Mouse (Mus musculus) lung, embryonic 14.5 days (tissue): ENCODE results near the gene Ddx42. TPM values are rescaled to one million over a fixed set of nuclear protein-coding genes. Genes with fewer than 3 reads are reported as not detected.
A peak's percentile ranks its signal among the peaks of the same experiment; 100 is the strongest.

Experiments used
- ATAC-seq: fragments of 200-750 bp; cut with Nextera tagmentation; 2 replicates; pipeline ENCODE4 v1.8.0; 2017; ENCODE audit warnings: mild to moderate bottlenecking, moderate TSS enrichment, moderate library complexity; ENCODE audit not compliant: insufficient read depth
- DNase-seq: peaks from one replicate; pipeline ENCODE4 v3.0.0-alpha.2; 2015
- H3K27ac ChIP-seq: fragments of 300-500 bp; sonication (generic); 2 replicates; pipeline ENCODE4 v1.5.1; 2014; ENCODE audit warnings: low read depth, mild to moderate bottlenecking, moderate library complexity
- H3K27me3 ChIP-seq: fragments of 300-500 bp; sonication (generic); 2 replicates; pipeline ENCODE4 v1.6.1; 2014; ENCODE audit warnings: low read length, control low read depth; ENCODE audit not compliant: insufficient read depth
- H3K36me3 ChIP-seq: fragments of 300-500 bp; sonication (generic); 2 replicates; pipeline ENCODE4 v1.6.1; 2014; ENCODE audit warnings: control low read depth; ENCODE audit not compliant: insufficient read depth
- H3K4me1 ChIP-seq: fragments of 300-500 bp; sonication (generic); 2 replicates; pipeline ENCODE4 v1.6.1; 2014; ENCODE audit warnings: antibody characterized with exemption, control low read depth; ENCODE audit not compliant: insufficient read depth
- H3K4me2 ChIP-seq: fragments of 300-500 bp; sonication (generic); 2 replicates; pipeline ENCODE4 v1.6.1; 2014; ENCODE audit warnings: mild to moderate bottlenecking
- H3K4me3 ChIP-seq: fragments of 300-500 bp; sonication (generic); 2 replicates; pipeline ENCODE4 v1.5.1; 2014; ENCODE audit warnings: low read depth, low read length
- H3K9ac ChIP-seq: fragments of 300-500 bp; sonication (generic); 2 replicates; pipeline ENCODE4 v1.6.1; 2014
- H3K9me3 ChIP-seq: fragments of 300-500 bp; sonication (generic); 2 replicates; pipeline ENCODE4 v1.6.1; 2016; ENCODE audit warnings: low read depth, low read length, control low read depth
- CTCF ChIP-seq: IDR thresholded peaks from 2 replicates; pipeline ENCODE4 v1.5.1; 2016; ENCODE audit warnings: antibody characterized with exemption, low read depth
- WGBS: fragments of 180-500 bp; shearing (Covaris S2); extraction: QIAGEN DNeasy Blood & Tissue Kit; methylation state at CpG from one replicate; pipeline ENCODE4 v1.1.7; 2014; 5-methylcytosine and 5-hydroxymethylcytosine counted together
- polyA plus RNA-seq: library from polyadenylated mRNA; unstranded; fragments of >200 nt; fragmentation: Nextera tagmentation; extraction: Ambion mirVana; gene quantifications from 2 replicates; pipeline ENCODE4 v1.2.1, GENCODE M21; 2014

The Ddx42 gene
- polyA plus RNA-seq, 1 experiment from 2014 or later: 82.1 TPM

DNA sequence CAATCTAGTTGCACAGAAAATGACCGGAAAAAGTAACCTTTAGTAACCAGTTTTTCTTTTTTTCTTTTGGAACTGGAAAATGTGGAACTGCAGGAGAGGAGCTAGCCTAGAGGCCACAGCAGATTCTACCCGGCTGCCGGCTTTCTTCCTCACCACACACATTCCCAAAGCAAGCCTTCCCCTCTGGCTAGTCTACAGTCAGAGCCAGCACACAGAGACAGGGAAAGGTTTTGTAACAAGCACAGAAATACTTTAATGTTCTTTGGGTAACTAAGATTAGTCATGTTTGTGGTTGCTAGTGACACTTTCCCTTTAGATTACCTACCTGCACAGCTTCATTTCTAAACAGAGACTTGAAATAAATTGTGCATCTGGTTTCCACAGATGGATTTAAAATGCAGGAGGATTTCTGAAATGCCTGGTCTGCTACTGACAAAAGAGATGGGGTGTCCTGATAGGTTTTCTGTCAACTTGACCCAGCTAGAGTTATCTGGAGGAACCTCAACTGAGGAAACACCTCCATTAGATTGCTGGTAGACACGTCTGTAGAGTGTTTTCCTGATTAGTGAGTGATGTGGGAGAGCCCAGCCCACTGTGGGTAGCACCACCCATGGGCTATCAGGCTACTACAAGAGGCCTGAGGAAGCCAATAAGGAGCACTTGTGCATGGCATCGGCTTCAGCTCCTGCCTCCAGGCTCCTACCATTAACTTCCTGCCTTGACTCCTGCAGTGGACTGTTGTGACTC is 38.5 kb upstream of the Ddx42 start:
- H3K4me1 ChIP-seq: no peaks in the 10 kb centered on the region
- no peaks in the 10 kb centered on the region for H3K9me3 ChIP-seq
- ATAC-seq (no peak), DNase-seq (no peak)
- WGBS: 68% methylated on average over 5 of the region's 5 CpGs
- no peak for TF ChIP-seq CTCF
- no peaks in the 10 kb centered on the region for H3K36me3 ChIP-seq
- no peak overlapping the region for H3K4me2 ChIP-seq
- H3K4me3 ChIP-seq: no peak overlapping the region
- no peaks in the 10 kb centered on the region for H3K27me3 ChIP-seq
- H3K9ac ChIP-seq: no peak overlapping the region
- H3K27ac ChIP-seq: no peak overlapping the region

DNA sequence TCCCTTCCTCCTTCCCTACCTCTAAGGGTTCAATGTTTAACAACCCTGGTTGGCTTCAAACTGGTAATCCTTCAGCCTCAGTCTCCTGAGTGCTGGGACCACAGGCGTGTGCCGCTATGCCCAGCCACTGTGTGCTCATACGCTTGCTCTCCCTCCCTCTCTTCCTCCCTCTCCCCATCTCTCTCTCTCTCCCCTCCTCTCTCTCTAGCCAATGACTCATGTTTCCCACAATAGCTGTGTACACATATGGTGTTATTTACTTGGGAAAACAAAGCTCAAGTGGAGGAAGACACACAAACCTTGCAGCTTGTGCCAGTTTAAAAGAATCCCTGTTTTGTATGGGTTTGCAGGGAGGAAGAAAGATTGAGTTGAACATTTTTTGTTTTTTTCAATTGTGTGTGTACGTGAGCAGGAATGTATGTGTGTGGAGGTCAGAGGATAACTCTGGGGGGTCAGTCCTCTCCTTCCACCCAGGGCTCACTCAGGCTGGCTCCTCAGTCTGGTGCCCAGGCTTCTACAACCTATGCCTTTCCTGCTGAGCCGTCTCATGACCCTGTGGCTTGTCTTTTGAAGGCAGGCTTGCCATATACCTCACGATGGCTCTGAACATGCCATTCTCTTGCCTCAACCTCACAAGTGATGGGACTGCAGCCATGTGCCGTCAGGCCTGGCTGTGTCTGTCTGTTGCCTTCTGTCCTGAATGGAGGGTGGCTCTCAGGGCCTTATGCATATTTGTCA is 36.8 kb upstream of the Ddx42 start:
- WGBS: 66% methylated on average over 7 of the region's 7 CpGs
- Histone ChIP-seq H3K4me1 (no peaks in the 10 kb centered on the region), H3K27ac (no peak overlapping the region), H3K4me3 (no peak overlapping the region), H3K4me2 (no peak overlapping the region), H3K36me3 (no peaks in the 10 kb centered on the region), H3K27me3 (no peaks in the 10 kb centered on the region), H3K9ac (no peak overlapping the region), H3K9me3 (no peaks in the 10 kb centered on the region)
- no peak for TF ChIP-seq CTCF
- DNase-seq: no peak
- ATAC-seq: no peak

DNA sequence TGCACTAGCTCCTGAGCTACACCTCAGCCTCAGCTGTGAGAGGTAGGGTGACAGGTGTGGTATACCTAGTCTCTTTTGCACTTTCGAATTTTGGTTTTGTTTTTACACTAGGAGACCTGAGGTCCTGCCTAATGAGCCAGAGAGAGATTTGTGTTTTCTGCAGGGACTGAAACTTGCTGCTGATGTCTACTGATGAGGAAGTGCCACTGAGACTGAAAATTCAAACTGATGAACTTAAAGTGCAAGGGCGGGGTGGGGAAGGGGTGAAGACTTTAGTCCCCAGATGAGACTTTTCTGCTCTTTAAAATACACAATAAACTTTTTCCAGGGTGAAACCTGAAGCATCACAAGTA is 36.3 kb upstream of the Ddx42 start:
- H3K27ac ChIP-seq: no peak overlapping the region
- H3K27me3 ChIP-seq: no peaks in the 10 kb centered on the region
- H3K36me3 ChIP-seq: no peaks in the 10 kb centered on the region
- ATAC-seq (no peak), DNase-seq (no peak)
- no peak for TF ChIP-seq CTCF
- H3K9ac ChIP-seq: no peak overlapping the region
- no peaks in the 10 kb centered on the region for H3K9me3 ChIP-seq
- no peak overlapping the region for H3K4me3 ChIP-seq
- no peaks in the 10 kb centered on the region for H3K4me1 ChIP-seq
- H3K4me2 ChIP-seq: no peak overlapping the region
- 82% methylated on average over 2 of the region's 2 CpGs for WGBS

DNA sequence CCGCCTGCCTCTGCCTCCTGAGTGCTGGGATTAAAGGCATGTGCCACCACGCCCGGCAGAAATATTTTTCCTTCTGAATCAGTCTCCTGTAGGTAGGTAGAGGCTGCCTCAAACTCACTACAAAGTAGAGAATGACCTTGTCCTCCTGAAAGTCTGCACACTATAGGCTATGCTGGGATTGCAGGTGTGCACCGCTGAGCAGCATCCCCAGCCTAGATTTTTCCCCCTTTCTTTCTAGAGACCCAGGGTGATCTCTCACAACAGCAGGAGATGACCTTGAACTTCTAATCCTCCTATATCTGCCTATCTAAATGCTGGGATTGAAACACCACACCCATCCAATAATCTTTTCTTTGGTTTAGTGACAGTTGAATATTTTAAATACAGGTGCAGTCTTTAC is 29.4 kb upstream of the Ddx42 start:
- Histone ChIP-seq H3K27me3 (no peaks in the 10 kb centered on the region), H3K36me3 (peaks cover 7% of the 10 kb centered on the region; the same call in 1 of the 2 replicates), H3K4me3 (no peak overlapping the region), H3K9me3 (no peaks in the 10 kb centered on the region), H3K4me2 (no peak overlapping the region), H3K9ac (no peak overlapping the region), H3K27ac (no peak overlapping the region), H3K4me1 (no peaks in the 10 kb centered on the region)
- WGBS: 84% methylated on average over 4 of the region's 4 CpGs
- ATAC-seq: no peak
- no peak for TF ChIP-seq CTCF
- no peak for DNase-seq

DNA sequence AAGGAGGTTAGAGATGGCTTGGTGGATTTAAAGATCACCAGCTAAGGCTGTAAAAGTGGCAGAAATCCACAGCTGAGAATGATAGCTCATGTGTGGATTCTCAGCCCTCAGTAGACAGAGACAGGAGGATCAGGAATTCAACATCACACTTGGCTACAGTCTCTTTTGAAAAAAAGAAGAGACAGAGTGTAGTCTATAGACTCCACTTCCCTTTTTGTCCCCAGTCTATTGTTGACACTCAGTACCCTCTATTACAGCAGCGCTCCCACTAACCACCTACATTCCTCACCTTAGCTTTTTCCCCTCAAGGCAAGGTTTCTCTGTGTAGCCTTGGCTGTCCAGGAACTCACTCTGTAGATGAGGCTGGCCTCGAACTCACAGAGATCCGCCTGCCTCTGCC is 25.0 kb upstream of the Ddx42 start:
- Histone ChIP-seq H3K4me2 (no peak overlapping the region), H3K36me3 (peaks cover 5% of the 10 kb centered on the region; the same call in 1 of the 2 replicates), H3K27ac (no peak overlapping the region), H3K9ac (no peak overlapping the region), H3K4me3 (no peak overlapping the region), H3K4me1 (0 out of 2 replicates have a peak, but pooled peaks cover 5% of the 10 kb centered on the region), H3K27me3 (no peaks in the 10 kb centered on the region), H3K9me3 (no peaks in the 10 kb centered on the region)
- WGBS: 95% methylated on average over 3 of the region's 3 CpGs
- no peak for ATAC-seq
- no peak for DNase-seq
- TF ChIP-seq CTCF: no peak

DNA sequence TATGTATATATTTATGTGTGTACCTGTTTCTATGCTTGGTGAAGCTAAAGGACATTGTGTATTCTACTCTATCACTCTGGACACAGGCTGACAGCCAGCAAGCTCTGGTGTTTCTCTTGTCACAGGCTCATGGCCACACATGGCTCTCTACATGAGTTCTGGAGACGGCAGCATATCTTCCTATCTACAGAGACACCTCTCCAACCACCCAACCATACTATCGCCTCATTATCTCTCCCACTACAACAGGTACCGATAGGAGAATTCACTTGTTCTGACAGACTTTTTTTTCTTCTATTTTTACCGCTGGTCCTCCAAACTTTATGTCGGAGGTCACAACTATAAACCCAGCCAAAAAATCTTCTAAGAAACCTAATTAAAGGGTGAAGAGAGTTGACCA is 24.5 kb upstream of the Ddx42 start:
- no peak overlapping the region for H3K9ac ChIP-seq

DNA sequence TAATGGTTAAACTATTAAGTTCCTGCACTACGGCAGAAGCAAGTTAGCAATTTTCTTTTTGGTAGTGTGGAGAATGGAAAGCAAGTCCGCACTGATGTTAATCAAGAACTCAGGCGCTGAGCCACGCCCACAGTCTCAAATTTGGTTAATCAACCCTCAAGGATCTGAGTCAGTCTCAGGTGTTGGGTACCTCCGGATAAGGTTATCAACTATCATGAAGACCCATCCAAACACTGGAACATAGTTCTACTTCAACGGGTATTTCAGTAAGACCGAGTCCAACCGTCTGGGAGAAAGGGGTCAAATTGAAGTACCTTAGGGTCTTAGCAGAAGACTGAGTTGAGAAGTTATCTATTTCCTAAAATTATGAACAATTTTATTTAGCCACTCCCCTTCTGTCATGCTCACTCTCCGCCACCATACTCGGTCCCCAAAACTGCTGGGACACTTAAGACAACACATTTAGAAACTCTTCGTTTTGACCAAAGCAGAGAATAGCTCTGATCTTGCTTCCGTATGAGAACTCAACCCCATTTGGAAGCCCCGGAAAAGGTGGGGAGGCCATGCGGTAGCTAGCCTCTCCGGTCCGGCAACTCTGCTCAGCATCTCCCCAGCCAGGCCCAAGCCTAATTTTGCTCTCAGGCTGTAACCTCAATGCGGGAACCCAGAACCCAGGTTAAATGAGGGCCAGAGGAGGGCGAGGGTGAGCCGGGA is 23.9 kb upstream of the Ddx42 start:
- 0 out of 2 replicates have a peak, but pooled peaks cover 5% of the 10 kb centered on the region for H3K4me1 ChIP-seq
- peak overlapping the region; percentile 57 for H3K9ac ChIP-seq
- H3K9me3 ChIP-seq: no peaks in the 10 kb centered on the region
- peak overlapping the region; percentile 55 for H3K4me3 ChIP-seq
- peak; percentile 44 for TF ChIP-seq CTCF
- H3K4me2 ChIP-seq: peak overlapping the region; percentile 75
- no peak; the same call in 1 of the 2 replicates for ATAC-seq
- peaks cover 15% of the 10 kb centered on the region for H3K36me3 ChIP-seq
- H3K27ac ChIP-seq: peak overlapping the region; percentile 73
- peak; percentile 26 for DNase-seq
- no peaks in the 10 kb centered on the region for H3K27me3 ChIP-seq
- WGBS: 7% methylated on average over 19 of the region's 19 CpGs

More for the DNA sequence above, 24.5 kb upstream of the Ddx42 start:
- ATAC-seq (no peak), DNase-seq (no peak)
- peaks cover 9% of the 10 kb centered on the region; the same call in 1 of the 2 replicates for H3K36me3 ChIP-seq
- peak overlapping the region; percentile 75 for H3K4me2 ChIP-seq
- H3K4me1 ChIP-seq: 0 out of 2 replicates have a peak, but pooled peaks cover 5% of the 10 kb centered on the region
- H3K27ac ChIP-seq: no peak overlapping the region
- H3K27me3 ChIP-seq: no peaks in the 10 kb centered on the region
- H3K9me3 ChIP-seq: no peaks in the 10 kb centered on the region
- peak overlapping the region; percentile 55 for H3K4me3 ChIP-seq
- TF ChIP-seq CTCF: no peak
- WGBS: 76% methylated on average over 5 of the region's 5 CpGs
